Mouse (Mus musculus) megakaryocyte, embryonic 14.5 days (primary cell): Measurements from ENCODE around the gene Trio.

Experiments
- FLI1 ChIP-seq: IDR thresholded peaks from 2 replicates; pipeline ENCODE4 v1.6.1; 2012; ENCODE audit warnings: low read length, inconsistent platforms, mixed read lengths
- GATA1 ChIP-seq: IDR thresholded peaks from 3 replicates; pipeline ENCODE4 v1.6.1; 2012; ENCODE audit warnings: mixed read lengths, low read length, inconsistent platforms, borderline replicate concordance

DNA sequence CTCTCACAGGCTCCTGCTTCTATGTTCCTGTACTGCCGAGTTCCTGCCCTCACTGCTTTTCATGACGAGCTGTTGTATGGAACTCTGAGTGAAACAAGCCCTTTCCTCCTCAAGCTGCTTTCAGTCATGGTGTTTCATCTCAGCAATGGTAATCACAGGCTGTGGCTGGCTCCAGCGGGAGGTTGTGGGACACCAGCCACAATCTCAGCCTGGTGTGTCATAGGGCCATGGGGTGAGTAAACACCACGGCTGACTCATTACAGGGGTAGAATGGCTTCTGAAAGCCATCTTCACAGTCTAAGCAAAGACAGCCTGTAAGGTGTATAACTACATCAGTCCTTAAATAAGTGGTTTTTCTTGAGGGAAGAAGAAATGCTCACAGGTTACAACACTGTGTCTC, 175.7 kb downstream of the Trio start:
- no peak for TF ChIP-seq GATA1
- TF ChIP-seq FLI1: no peak
